16 mouse cellular contexts compared by ENCODE assay signal in the genomic region with DNA sequence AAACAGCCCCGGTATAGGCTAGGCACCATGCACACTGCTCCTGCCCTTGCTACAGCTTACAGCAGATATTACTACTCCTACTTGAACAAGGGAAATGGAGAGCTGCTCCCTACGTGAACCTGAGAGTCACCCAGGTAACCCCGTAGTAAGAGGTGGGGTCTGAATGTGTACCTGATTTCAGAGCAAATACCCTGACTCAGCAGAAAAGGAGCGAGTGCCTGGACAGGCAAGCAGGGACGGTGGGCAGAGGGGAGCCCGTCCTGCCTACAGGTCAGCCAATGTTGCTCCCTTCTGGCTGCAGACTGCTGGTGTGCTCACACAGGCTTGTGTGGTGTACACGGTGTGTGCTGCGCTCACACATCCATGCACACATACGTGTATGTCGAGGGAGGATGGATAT. TPM values are rescaled to one million over a fixed set of nuclear protein-coding genes. Genes with fewer than 3 reads are reported as not detected.
DNase-seq lines count a peak whose midpoint lies in the region; ATAC-seq and TF ChIP-seq lines count a peak whose summit lies in the region.
"Had no signal": no experiment of that assay in that cellular context is flagged by ENCODE, and none has a peak within 500 bp of the region (broad histone marks: within the 10 kb centered on the region; RNA-seq: fewer than 3 reads in every experiment).

No protein-coding gene starts in this region.

- peak; percentile 34 for DNase-seq in cerebellum, adult 11-12 months
- no peak for DNase-seq in cerebellum, adult 8-10 months
- no peak for DNase-seq in lung, postnatal 0 days (ENCODE audit: low spot score)
- no peak for DNase-seq in lung, adult 18-20 months
- DNase-seq in urinary bladder, postnatal 25 days (ENCODE audit: low spot score): no peak
- DNase-seq: adrenal gland, adult 2 months; gastrocnemius, postnatal 25 days; layer of hippocampus, postnatal 36 days; liver, postnatal 0 days; thymus, postnatal 36 days had no signal

- no peak for TF ChIP-seq CTCF in lung, postnatal 0 days (IDR thresholded peaks at IDR 0.05)

- H3K9me3 ChIP-seq in hindbrain, embryonic 12.5 days (replicated peaks): no peaks in the 10 kb centered on the region
- no peaks in the 10 kb centered on the region for H3K9me3 ChIP-seq in hindbrain, embryonic 13.5 days
- H3K9me3 ChIP-seq in lung, postnatal 0 days (ENCODE audit: low read length): no peaks in the 10 kb centered on the region
- H3K9me3 ChIP-seq: embryonic facial prominence, embryonic 15.5 days; forebrain, embryonic 10.5 days; kidney, embryonic 15.5 days had no signal

- no peaks in the 10 kb centered on the region for H3K27me3 ChIP-seq in hindbrain, embryonic 12.5 days
- H3K27me3 ChIP-seq in hindbrain, embryonic 13.5 days: no peaks in the 10 kb centered on the region
- H3K27me3 ChIP-seq in lung, postnatal 0 days (replicated peaks; ENCODE audit: insufficient read depth, low read length): no peaks in the 10 kb centered on the region
- H3K27me3 ChIP-seq: embryonic facial prominence, embryonic 15.5 days; kidney, embryonic 15.5 days had no signal

- H3K4me3 ChIP-seq in hindbrain, embryonic 12.5 days: no peak overlapping the region
- no peak overlapping the region for H3K4me3 ChIP-seq in hindbrain, embryonic 13.5 days
- H3K4me3 ChIP-seq in lung, postnatal 0 days (ENCODE audit: low read depth, low read length): no peak overlapping the region
- H3K4me3 ChIP-seq: embryonic facial prominence, embryonic 15.5 days; forebrain, embryonic 10.5 days; kidney, embryonic 15.5 days had no signal

- peaks cover 27% of the 10 kb centered on the region for H3K4me1 ChIP-seq in hindbrain, embryonic 12.5 days
- peaks cover 36% of the 10 kb centered on the region for H3K4me1 ChIP-seq in hindbrain, embryonic 13.5 days (replicated peaks)
- H3K4me1 ChIP-seq in lung, postnatal 0 days (ENCODE audit: insufficient read depth, low read depth, low read length): peaks cover 18% of the 10 kb centered on the region; the same call in 1 of the 2 replicates

- 92% methylated on average over 10 of the region's 10 CpGs for WGBS in hindbrain, embryonic 12.5 days
- 86% methylated on average over 10 of the region's 10 CpGs for WGBS in hindbrain, embryonic 13.5 days
- WGBS in lung, postnatal 0 days: 62% methylated on average over 10 of the region's 10 CpGs

- peak overlapping the region; percentile 13; the same call in 1 of the 2 replicates for H3K27ac ChIP-seq in hindbrain, embryonic 12.5 days
- H3K27ac ChIP-seq in hindbrain, embryonic 13.5 days: no peak overlapping the region
- 0 out of 2 replicates have a peak overlapping the region, but pooled peaks have one; percentile 22 for H3K27ac ChIP-seq in lung, postnatal 0 days (ENCODE audit: low read length)
- H3K27ac ChIP-seq: embryonic facial prominence, embryonic 15.5 days; forebrain, embryonic 10.5 days had no signal

- no peak for TF ChIP-seq EP300 in lung, postnatal 0 days (IDR thresholded peaks at IDR 0.05)

- H3K36me3 ChIP-seq in hindbrain, embryonic 12.5 days: 0 out of 2 replicates have a peak, but pooled peaks cover 4% of the 10 kb centered on the region
- H3K36me3 ChIP-seq in hindbrain, embryonic 13.5 days: peaks cover 9% of the 10 kb centered on the region
- no peaks in the 10 kb centered on the region; the same call in none of the 2 replicates for H3K36me3 ChIP-seq in lung, postnatal 0 days (ENCODE audit: insufficient read depth, low read length)

- no peak overlapping the region for H3K4me2 ChIP-seq in hindbrain, embryonic 12.5 days (replicated peaks)
- H3K4me2 ChIP-seq in hindbrain, embryonic 13.5 days: no peak overlapping the region
- H3K4me2 ChIP-seq in lung, postnatal 0 days (replicated peaks; ENCODE audit: low read depth, low read length): no peak overlapping the region
- H3K4me2 ChIP-seq: embryonic facial prominence, embryonic 15.5 days; kidney, embryonic 15.5 days had no signal

- no peak overlapping the region for H3K9ac ChIP-seq in hindbrain, embryonic 12.5 days
- no peak overlapping the region for H3K9ac ChIP-seq in hindbrain, embryonic 13.5 days
- no peak overlapping the region for H3K9ac ChIP-seq in lung, postnatal 0 days (replicated peaks; ENCODE audit: low read depth)
- H3K9ac ChIP-seq: embryonic facial prominence, embryonic 15.5 days; kidney, embryonic 15.5 days; liver, postnatal 0 days had no signal

- ATAC-seq in hindbrain, embryonic 12.5 days (ENCODE audit: low FRiP score): no peak
- no peak for ATAC-seq in hindbrain, embryonic 13.5 days (ENCODE audit: low FRiP score)
- ATAC-seq in lung, postnatal 0 days: no peak
- ATAC-seq in megakaryocyte-erythroid progenitor cell, adult 5-6 weeks (replicated peaks; ENCODE audit: low FRiP score, low TSS enrichment, poor library complexity, severe bottlenecking): peak; percentile 11; the same call in 1 of the 2 replicates

RNA-seq across cellular contexts. Expression of a gene that starts 20.7 kb away (rescaled TPM):
- polyA plus RNA-seq in hindbrain, embryonic 12.5 days (2016; fragmentation: Nextera tagmentation; extraction: Ambion mirVana): 30.6 and 31.1 TPM in 2 replicates
- polyA plus RNA-seq in hindbrain, embryonic 13.5 days (2015; fragmentation: Nextera tagmentation; extraction: Ambion mirVana): 10.8 and 11.2 TPM in 2 replicates
- 18.1 and 22.0 TPM in 2 replicates for polyA plus RNA-seq in lung, postnatal 0 days (2015; fragmentation: Nextera tagmentation; extraction: Ambion mirVana)
- total RNA-seq in megakaryocyte-erythroid progenitor cell, adult 5-6 weeks (2014; fragmentation: Nextera tagmentation): 5.3 and 10.9 TPM in 2 replicates
- total RNA-seq in megakaryocyte-erythroid progenitor cell, adult 5-6 weeks (2017): 13.2 and 18.1 TPM in 2 replicates
